Mouse (Mus musculus): ENCODE results near the gene Tnnt3.

Tnnt3 gene

DNA sequence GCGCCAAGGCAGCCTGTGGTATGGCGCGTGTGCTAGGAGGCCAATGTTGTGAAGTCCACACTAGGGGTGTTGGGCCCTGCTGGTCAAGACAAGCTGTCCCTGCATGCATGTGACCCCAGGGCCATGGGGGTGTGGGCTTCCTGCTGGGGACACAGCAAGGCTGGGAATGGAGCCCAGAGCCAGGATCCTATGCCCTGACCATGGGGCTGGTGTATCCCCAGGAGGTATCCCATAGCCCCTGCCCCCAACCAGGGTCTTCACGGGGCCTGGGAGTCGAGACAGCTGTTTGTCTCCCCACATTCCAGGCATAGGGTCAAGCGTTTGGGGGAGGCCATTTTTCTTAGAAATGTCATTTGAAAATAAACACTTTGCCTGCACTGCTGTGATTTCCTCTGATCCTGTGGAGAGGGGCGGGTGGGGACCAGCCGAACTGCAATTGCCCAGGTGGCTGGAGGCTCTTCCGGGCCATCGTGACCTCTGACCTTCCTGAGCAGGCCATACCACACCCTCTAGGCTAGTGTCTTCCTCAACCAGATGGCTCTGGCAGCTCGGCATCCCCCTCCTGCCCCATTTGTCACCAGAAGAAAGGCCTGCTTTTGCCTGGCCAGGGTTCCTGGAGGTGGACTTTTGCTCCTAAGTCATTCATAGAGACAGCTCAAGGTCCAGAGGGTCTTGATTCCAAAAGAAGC, 66.5 kb downstream of the Tnnt3 start:
- no peak for DNase-seq (ENCODE audit: low spot score in 2 of 2)

Data from urinary bladder, postnatal 36 days (tissue).